Mouse (Mus musculus): ENCODE measurements around the gene Lin7a.

Gene Lin7a

DNA sequence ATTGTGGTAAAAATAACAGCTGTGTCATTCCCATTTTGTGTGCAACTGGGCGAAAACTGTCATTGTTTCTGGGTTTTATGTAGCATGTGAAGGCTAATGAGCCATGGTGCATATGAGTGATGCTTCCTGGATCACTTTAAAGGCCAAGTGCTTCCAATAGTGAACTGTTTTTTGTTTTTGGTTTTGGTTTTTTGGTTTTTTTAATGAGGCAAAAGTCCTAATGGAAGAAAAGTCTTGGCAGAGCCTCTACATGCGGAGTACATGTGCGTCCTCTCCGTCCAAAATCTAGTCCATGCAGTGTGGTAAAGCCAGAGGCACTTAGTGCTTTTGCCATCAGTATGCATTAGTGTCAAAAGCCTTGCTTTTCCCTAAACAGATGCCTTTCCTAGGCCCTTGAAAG lies 69.7 kb downstream of the Lin7a start:
- no peaks in the 10 kb centered on the region for H3K9me3 ChIP-seq (ENCODE audit: low read length)
- TF ChIP-seq CTCF (conservative IDR thresholded peaks at IDR 0.05; ENCODE audit: low read length) (no peak), NANOG (IDR thresholded peaks at IDR 0.05; ENCODE audit: borderline replicate concordance, low read length) (no peak), POU5F1 (IDR thresholded peaks at IDR 0.05; ENCODE audit: borderline replicate concordance, low read length) (no peak)
- no peaks in the 10 kb centered on the region for H3K36me3 ChIP-seq (ENCODE audit: insufficient read depth, low read length)
- no peak overlapping the region for H3K4me3 ChIP-seq (replicated peaks; ENCODE audit: low read length)
- no peaks in the 10 kb centered on the region for H3K4me1 ChIP-seq (replicated peaks; ENCODE audit: low read depth, low read length)
- H3K27me3 ChIP-seq (ENCODE audit: insufficient read depth, low read length), result no peaks in the 10 kb centered on the region

DNA sequence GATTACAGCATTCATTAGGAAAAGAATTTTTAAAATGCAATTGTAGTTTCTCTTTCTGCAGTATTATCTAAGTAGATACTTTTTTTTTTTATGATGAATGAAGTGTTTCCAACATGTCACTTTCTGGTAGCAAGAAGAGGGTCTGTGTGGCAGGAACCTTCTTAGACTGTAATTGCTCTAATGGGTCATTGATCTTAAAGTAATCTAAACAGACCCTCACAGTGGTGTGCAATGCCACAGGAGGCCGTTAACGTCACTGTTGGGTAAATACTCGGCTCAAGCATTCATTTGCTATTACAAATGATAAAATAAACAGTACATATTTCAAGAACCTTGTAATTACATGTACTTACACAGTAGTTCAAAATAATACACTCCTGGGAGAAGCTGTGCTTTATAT lies 72.7 kb downstream of the Lin7a start:
- H3K4me3 ChIP-seq (replicated peaks; ENCODE audit: low read length), result no peak overlapping the region
- TF ChIP-seq CTCF (conservative IDR thresholded peaks at IDR 0.05; ENCODE audit: low read length), result no peak
- TF ChIP-seq NANOG (IDR thresholded peaks at IDR 0.05; ENCODE audit: borderline replicate concordance, low read length), result no peak
- TF ChIP-seq POU5F1 (IDR thresholded peaks at IDR 0.05; ENCODE audit: borderline replicate concordance, low read length), result no peak
- H3K27me3 ChIP-seq (ENCODE audit: insufficient read depth, low read length), result no peaks in the 10 kb centered on the region
- no peaks in the 10 kb centered on the region for H3K9me3 ChIP-seq (ENCODE audit: low read length)
- H3K36me3 ChIP-seq (ENCODE audit: insufficient read depth, low read length), result no peaks in the 10 kb centered on the region
- no peaks in the 10 kb centered on the region for H3K4me1 ChIP-seq (replicated peaks; ENCODE audit: low read depth, low read length)

DNA sequence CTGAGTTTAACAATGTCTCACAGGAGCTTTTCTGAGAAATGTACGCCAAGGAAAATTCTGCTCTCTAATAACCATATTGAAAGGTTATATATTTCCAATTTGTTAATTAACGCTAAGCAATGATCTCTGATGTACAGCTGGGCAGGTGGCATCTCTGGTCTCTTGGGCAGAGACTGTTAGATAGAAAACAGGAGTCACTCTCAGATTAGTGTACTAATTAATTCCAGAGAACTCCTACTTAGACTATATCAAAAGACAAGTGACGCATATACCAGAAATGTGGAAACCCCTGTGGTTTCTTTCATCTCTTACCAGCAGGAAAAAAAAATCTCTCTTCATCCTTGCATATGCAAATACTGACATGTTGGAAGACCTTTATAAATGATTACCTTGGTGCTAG lies 76.4 kb downstream of the Lin7a start:
- no peak for TF ChIP-seq POU5F1 (IDR thresholded peaks at IDR 0.05; ENCODE audit: borderline replicate concordance, low read length)
- no peak for TF ChIP-seq CTCF (conservative IDR thresholded peaks at IDR 0.05; ENCODE audit: low read length)
- no peak for TF ChIP-seq NANOG (IDR thresholded peaks at IDR 0.05; ENCODE audit: borderline replicate concordance, low read length)
- H3K27me3 ChIP-seq (ENCODE audit: insufficient read depth, low read length), result no peaks in the 10 kb centered on the region
- no peaks in the 10 kb centered on the region for H3K4me1 ChIP-seq (replicated peaks; ENCODE audit: low read depth, low read length)
- H3K4me3 ChIP-seq (replicated peaks; ENCODE audit: low read length), result no peak overlapping the region
- no peaks in the 10 kb centered on the region for H3K9me3 ChIP-seq (ENCODE audit: low read length)
- H3K36me3 ChIP-seq (ENCODE audit: insufficient read depth, low read length), result no peaks in the 10 kb centered on the region

DNA sequence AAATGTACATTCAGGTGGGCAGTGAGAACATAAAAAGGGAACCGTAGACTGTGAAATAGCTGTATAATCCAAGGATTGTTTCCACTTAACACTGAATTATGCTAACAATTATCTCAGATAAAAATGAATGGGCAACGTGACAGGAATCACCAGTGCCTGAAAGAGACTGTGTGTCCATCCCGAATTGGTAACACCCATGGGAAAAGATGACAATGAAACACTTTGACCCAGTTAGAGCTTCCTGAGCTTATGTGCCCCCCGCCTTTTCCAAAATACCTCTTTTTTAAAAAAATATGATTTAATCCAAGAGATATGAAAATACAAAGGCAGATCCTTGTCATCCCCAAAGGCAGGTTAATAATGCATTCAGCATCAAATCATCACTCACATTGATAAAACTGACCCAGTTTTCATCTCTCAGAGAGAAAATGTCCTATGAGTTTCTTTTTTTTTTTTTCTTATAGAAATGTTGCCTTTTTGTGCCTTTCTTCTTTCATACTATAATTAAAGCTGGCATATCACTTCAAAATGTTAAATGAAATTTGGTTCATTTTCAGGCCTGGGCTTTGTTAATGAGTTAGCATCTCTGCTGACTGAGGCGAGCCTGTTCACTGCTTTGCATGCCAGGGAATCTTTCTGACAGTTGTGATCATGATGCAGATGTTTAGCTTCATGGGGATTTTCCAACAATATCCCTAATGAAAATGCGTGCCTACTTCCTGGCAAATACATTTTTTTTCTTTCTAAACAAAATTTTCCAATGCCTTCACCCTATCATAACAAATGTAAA lies 80.4 kb downstream of the Lin7a start:
- Histone ChIP-seq H3K4me3 (replicated peaks; ENCODE audit: low read length) (no peak overlapping the region), H3K36me3 (ENCODE audit: insufficient read depth, low read length) (no peaks in the 10 kb centered on the region), H3K27me3 (ENCODE audit: insufficient read depth, low read length) (no peaks in the 10 kb centered on the region), H3K9me3 (ENCODE audit: low read length) (no peaks in the 10 kb centered on the region), H3K4me1 (replicated peaks; ENCODE audit: low read depth, low read length) (no peaks in the 10 kb centered on the region)
- no peak for TF ChIP-seq POU5F1 (IDR thresholded peaks at IDR 0.05; ENCODE audit: borderline replicate concordance, low read length)
- no peak for TF ChIP-seq NANOG (IDR thresholded peaks at IDR 0.05; ENCODE audit: borderline replicate concordance, low read length)
- no peak for TF ChIP-seq CTCF (conservative IDR thresholded peaks at IDR 0.05; ENCODE audit: low read length)

DNA sequence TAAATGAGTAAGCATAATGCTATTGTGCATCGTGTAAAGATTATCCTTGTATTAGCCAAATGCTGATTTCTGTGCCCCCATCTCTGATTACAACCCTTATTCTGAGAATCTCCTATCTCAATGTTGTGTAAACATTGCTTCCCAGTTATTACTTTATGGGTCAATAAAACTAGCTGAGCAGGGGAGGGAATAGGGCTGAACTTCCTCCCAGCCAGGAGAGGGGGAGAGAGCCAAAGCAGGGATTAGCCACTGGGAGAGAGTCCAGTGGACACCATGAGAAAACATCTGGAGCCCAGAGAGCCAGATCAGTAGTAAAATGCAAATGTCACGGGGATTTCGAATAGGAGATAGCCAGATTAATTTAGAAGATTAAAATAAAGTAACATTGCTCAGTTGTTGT lies 82.0 kb downstream of the Lin7a start:
- Histone ChIP-seq H3K4me3 (replicated peaks; ENCODE audit: low read length) (no peak overlapping the region), H3K9me3 (ENCODE audit: low read length) (no peaks in the 10 kb centered on the region), H3K4me1 (replicated peaks; ENCODE audit: low read depth, low read length) (no peaks in the 10 kb centered on the region), H3K27me3 (ENCODE audit: insufficient read depth, low read length) (no peaks in the 10 kb centered on the region), H3K36me3 (ENCODE audit: insufficient read depth, low read length) (no peaks in the 10 kb centered on the region)
- TF ChIP-seq POU5F1 (IDR thresholded peaks at IDR 0.05; ENCODE audit: borderline replicate concordance, low read length), result no peak
- TF ChIP-seq NANOG (IDR thresholded peaks at IDR 0.05; ENCODE audit: borderline replicate concordance, low read length), result no peak
- TF ChIP-seq CTCF (conservative IDR thresholded peaks at IDR 0.05; ENCODE audit: low read length), result no peak

DNA sequence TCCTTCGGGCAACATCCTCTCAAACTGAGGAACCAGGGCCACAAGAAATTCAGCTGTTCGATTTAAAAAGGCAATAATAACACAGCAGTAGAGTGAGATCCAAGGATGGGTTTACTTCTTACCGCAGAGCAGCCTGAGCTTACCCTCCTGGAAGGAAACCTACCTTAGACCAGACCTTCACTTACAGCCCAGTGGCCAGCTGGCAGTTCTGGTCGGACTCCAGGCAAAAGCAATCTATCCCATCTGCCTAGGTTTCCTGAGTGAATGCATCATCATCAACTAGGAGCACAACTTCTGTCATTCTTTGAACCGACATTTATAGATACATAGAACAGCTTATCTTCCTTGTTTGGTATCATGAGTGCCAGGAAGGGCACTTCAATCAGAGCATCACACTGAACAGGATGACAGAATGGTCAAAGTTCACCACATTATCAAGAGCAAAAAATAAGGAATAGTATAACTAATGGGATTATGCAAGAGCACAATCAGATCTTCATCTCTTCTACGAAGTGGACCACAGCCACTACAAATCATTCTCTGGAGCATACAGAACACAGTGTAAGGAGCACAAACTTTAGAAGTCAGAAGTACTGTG lies 87.1 kb downstream of the Lin7a start:
- TF ChIP-seq CTCF (conservative IDR thresholded peaks at IDR 0.05; ENCODE audit: low read length) (no peak), POU5F1 (IDR thresholded peaks at IDR 0.05; ENCODE audit: borderline replicate concordance, low read length) (no peak), NANOG (IDR thresholded peaks at IDR 0.05; ENCODE audit: borderline replicate concordance, low read length) (no peak)
- Histone ChIP-seq H3K9me3 (ENCODE audit: low read length) (no peaks in the 10 kb centered on the region), H3K36me3 (ENCODE audit: insufficient read depth, low read length) (no peaks in the 10 kb centered on the region), H3K27me3 (ENCODE audit: insufficient read depth, low read length) (no peaks in the 10 kb centered on the region), H3K4me3 (replicated peaks; ENCODE audit: low read length) (no peak overlapping the region), H3K4me1 (replicated peaks; ENCODE audit: low read depth, low read length) (no peaks in the 10 kb centered on the region)

DNA sequence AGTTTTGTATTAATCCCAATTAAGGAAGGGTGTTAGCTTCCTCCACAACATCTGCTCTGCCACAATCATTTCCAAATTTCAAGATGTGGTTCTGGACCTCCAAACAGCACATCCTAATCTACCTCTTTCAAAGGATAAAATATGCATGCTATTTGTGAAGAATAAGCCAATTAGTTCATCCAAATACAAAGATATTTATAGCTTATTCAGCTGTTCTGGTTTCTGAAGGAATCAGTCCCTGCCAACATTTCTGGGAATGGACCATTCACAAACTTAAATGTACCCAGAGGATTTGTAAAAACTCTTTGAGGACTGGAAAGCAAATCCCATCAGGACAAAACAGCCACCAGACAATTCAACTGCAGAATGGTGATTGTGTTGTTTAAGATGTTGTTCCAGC lies 87.8 kb downstream of the Lin7a start:
- no peaks in the 10 kb centered on the region for H3K27me3 ChIP-seq (ENCODE audit: insufficient read depth, low read length)
- H3K36me3 ChIP-seq (ENCODE audit: insufficient read depth, low read length), result no peaks in the 10 kb centered on the region
- H3K4me3 ChIP-seq (replicated peaks; ENCODE audit: low read length), result no peak overlapping the region
- no peaks in the 10 kb centered on the region for H3K4me1 ChIP-seq (replicated peaks; ENCODE audit: low read depth, low read length)
- no peak for TF ChIP-seq CTCF (conservative IDR thresholded peaks at IDR 0.05; ENCODE audit: low read length)
- TF ChIP-seq NANOG (IDR thresholded peaks at IDR 0.05; ENCODE audit: borderline replicate concordance, low read length), result no peak
- no peak for TF ChIP-seq POU5F1 (IDR thresholded peaks at IDR 0.05; ENCODE audit: borderline replicate concordance, low read length)
- H3K9me3 ChIP-seq (ENCODE audit: low read length), result no peaks in the 10 kb centered on the region

DNA sequence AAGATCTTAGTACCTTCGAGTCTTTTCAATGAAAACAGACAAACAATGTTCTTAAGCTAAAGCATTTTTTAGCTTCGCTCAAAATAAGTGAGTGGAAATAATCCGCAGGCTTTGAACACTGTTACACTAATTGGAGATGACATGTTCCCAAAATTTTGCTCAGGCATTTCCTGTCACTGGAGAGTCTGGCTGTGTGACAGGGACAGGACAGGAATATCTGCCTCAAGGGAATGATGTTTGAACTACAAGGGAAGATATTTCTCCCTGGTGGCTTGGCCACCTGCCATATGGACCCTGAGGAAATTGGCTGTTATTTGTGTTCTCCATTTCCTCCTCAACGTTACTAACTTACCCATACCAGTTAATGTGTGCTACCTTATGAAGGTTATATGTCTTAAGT lies 90.1 kb downstream of the Lin7a start:
- Histone ChIP-seq H3K9me3 (ENCODE audit: low read length) (peaks cover 13% of the 10 kb centered on the region), H3K36me3 (ENCODE audit: insufficient read depth, low read length) (no peaks in the 10 kb centered on the region), H3K4me1 (replicated peaks; ENCODE audit: low read depth, low read length) (no peaks in the 10 kb centered on the region), H3K4me3 (replicated peaks; ENCODE audit: low read length) (no peak overlapping the region), H3K27me3 (ENCODE audit: insufficient read depth, low read length) (no peaks in the 10 kb centered on the region)
- TF ChIP-seq NANOG (IDR thresholded peaks at IDR 0.05; ENCODE audit: borderline replicate concordance, low read length) (no peak), CTCF (conservative IDR thresholded peaks at IDR 0.05; ENCODE audit: low read length) (no peak)
